Mouse (Mus musculus): ENCODE measurements around the gene Dnaja1. TPM values are rescaled to one million over a fixed set of nuclear protein-coding genes. Genes with fewer than 3 reads are reported as not detected.

The Dnaja1 gene
- polyA plus RNA-seq, 1 experiment, result 11.4 TPM

- no peak for DNase-seq (ENCODE audit: low read depth, low spot score)
- WGBS, result 68% methylated on average over 1 of the region's 1 CpGs
Observed at GRCm38 (mm10) chr4:40727247-40727646, 5.3 kb downstream of the Dnaja1 start.

- no peak for DNase-seq (ENCODE audit: low read depth, low spot score)
Observed at GRCm38 (mm10) chr4:40731262-40731661, 9.3 kb downstream of the Dnaja1 start.

- DNase-seq (ENCODE audit: low read depth, low spot score), result no peak
- WGBS, result 65% methylated on average over 1 of the region's 1 CpGs
Observed at GRCm38 (mm10) chr4:40735351-40735750, 13.4 kb downstream of the Dnaja1 start.

- DNase-seq (ENCODE audit: low read depth, low spot score), result no peak
- under 1% methylated on average over 38 of the region's 39 CpGs for WGBS
Observed at GRCm38 (mm10) chr4:40757157-40757779, 35.3 kb downstream of the Dnaja1 start.

GRCm38 (mm10) chr4:40757780-40758420, 36.0 kb downstream of the Dnaja1 start, which contains the start of gene Smu1:
Gene Smu1, minus strand, starts transcription at chr4:40757923.
- peak; percentile 85 for DNase-seq (ENCODE audit: low read depth, low spot score)
- under 1% methylated on average over 40 of the region's 40 CpGs for WGBS

GRCm38 (mm10) chr4:40759876-40760275, 37.9 kb downstream of the Dnaja1 start:
- no peak for DNase-seq (ENCODE audit: low read depth, low spot score)
- 40% methylated on average over 5 of the region's 5 CpGs for WGBS

- WGBS, result 15% methylated on average over 12 of the region's 12 CpGs
- peak; percentile 67 for DNase-seq (ENCODE audit: low read depth, low spot score)
Observed at GRCm38 (mm10) chr4:40774279-40775259, 52.6 kb downstream of the Dnaja1 start.

GRCm38 (mm10) chr4:40776416-40776815, 54.5 kb downstream of the Dnaja1 start:
- WGBS, result 44% methylated on average over 4 of the region's 4 CpGs
- DNase-seq (ENCODE audit: low read depth, low spot score), result no peak

- 47% methylated on average over 2 of the region's 2 CpGs for WGBS
- no peak for DNase-seq (ENCODE audit: low read depth, low spot score)
Observed at GRCm38 (mm10) chr4:40777116-40777515, 55.2 kb downstream of the Dnaja1 start.

- whole genome bisulfite sequencing, result 70% methylated on average over 6 of the region's 6 CpGs
- no peak for DNase-seq (ENCODE audit: low read depth, low spot score)
Observed at GRCm38 (mm10) chr4:40778656-40779055, 56.7 kb downstream of the Dnaja1 start.

- DNase-seq (ENCODE audit: low read depth, low spot score), result no peak
- 36% methylated on average over 3 of the region's 3 CpGs for WGBS
Observed at GRCm38 (mm10) chr4:40781143-40781542, 59.2 kb downstream of the Dnaja1 start.

GRCm38 (mm10) chr4:40781797-40782495, 60.0 kb downstream of the Dnaja1 start:
- WGBS, result 57% methylated on average over 8 of the region's 8 CpGs
- no peak for DNase-seq (ENCODE audit: low read depth, low spot score)

GRCm38 (mm10) chr4:40783049-40783448, 61.1 kb downstream of the Dnaja1 start:
- no peak for DNase-seq (ENCODE audit: low read depth, low spot score)
- WGBS, result 80% methylated on average over 4 of the region's 4 CpGs

GRCm38 (mm10) chr4:40784556-40785169, 62.7 kb downstream of the Dnaja1 start:
- DNase-seq (ENCODE audit: low read depth, low spot score), result no peak
- WGBS, result 46% methylated on average over 10 of the region's 10 CpGs

- WGBS, result 69% methylated on average over 9 of the region's 9 CpGs
- no peak for DNase-seq (ENCODE audit: low read depth, low spot score)
Observed at GRCm38 (mm10) chr4:40785620-40786166, 63.7 kb downstream of the Dnaja1 start.

GRCm38 (mm10) chr4:40786578-40786977, 64.6 kb downstream of the Dnaja1 start:
- 77% methylated on average over 4 of the region's 4 CpGs for WGBS
- DNase-seq (ENCODE audit: low read depth, low spot score), result no peak

Data from large intestine, adult 2 months (tissue).